In genomic region chr1:138589126-138589525, GRCm38 (mm10) we compare ENCODE assay signal across 19 mouse cellular contexts.
"Had no signal": no experiment of that assay in that cellular context is flagged by ENCODE, and none has a peak within 500 bp of the region (broad histone marks: within the 10 kb centered on the region; RNA-seq: fewer than 3 reads in every experiment).

No protein-coding gene starts in this region.

- H3K27ac ChIP-seq: kidney, embryonic 15.5 days; limb, embryonic 12.5 days; limb, embryonic 15.5 days; liver, embryonic 14.5 days; macrophage; midbrain, embryonic 12.5 days; midbrain, embryonic 15.5 days; neural tube, embryonic 13.5 days; stomach, embryonic 15.5 days had no signal

- H3K4me2 ChIP-seq: kidney, embryonic 15.5 days; limb, embryonic 12.5 days; limb, embryonic 15.5 days; liver, embryonic 11.5 days; lung, embryonic 14.5 days; midbrain, embryonic 12.5 days; midbrain, embryonic 15.5 days; neural tube, embryonic 13.5 days; stomach, embryonic 15.5 days had no signal

- H3K27me3 ChIP-seq: kidney, embryonic 15.5 days; limb, embryonic 12.5 days; limb, embryonic 15.5 days; midbrain, embryonic 12.5 days; midbrain, embryonic 15.5 days; neural tube, embryonic 13.5 days; stomach, embryonic 15.5 days had no signal

- H3K9ac ChIP-seq: kidney, embryonic 15.5 days; limb, embryonic 12.5 days; limb, embryonic 15.5 days; liver, embryonic 14.5 days; liver, postnatal 0 days; lung, embryonic 14.5 days; midbrain, embryonic 12.5 days; midbrain, embryonic 15.5 days; neural tube, embryonic 13.5 days; stomach, embryonic 15.5 days had no signal

- DNase-seq: left cerebral cortex, postnatal 4 days; liver, postnatal 0 days; lung, embryonic 14.5 days; retina, postnatal 1 day; right cerebral cortex, postnatal 25 days; spleen, adult 18-20 months; thymus, postnatal 25 days had no signal

- H3K9me3 ChIP-seq: kidney, embryonic 15.5 days; limb, embryonic 12.5 days; limb, embryonic 15.5 days; midbrain, embryonic 12.5 days; midbrain, embryonic 15.5 days; neural tube, embryonic 13.5 days; stomach, embryonic 15.5 days had no signal

- H3K4me1 ChIP-seq: limb, embryonic 15.5 days; midbrain, embryonic 12.5 days; midbrain, embryonic 15.5 days; neural tube, embryonic 13.5 days; stomach, embryonic 15.5 days had no signal

- H3K4me3 ChIP-seq: kidney, embryonic 15.5 days; limb, embryonic 12.5 days; limb, embryonic 15.5 days; midbrain, embryonic 12.5 days; midbrain, embryonic 15.5 days; neural tube, embryonic 13.5 days; stomach, embryonic 15.5 days had no signal

- ATAC-seq: intestine, embryonic 16.5 days; liver, postnatal 0 days; lung, postnatal 0 days; midbrain, embryonic 15.5 days had no signal

- H3K36me3 ChIP-seq: limb, embryonic 15.5 days; midbrain, embryonic 15.5 days; neural tube, embryonic 13.5 days; stomach, embryonic 15.5 days had no signal
